Mouse (Mus musculus) central nervous system, embryonic 18 days (tissue): Measurements from ENCODE around the gene Dstn. TPM values are rescaled to one million over a fixed set of nuclear protein-coding genes. Genes with fewer than 3 reads are reported as not detected.

Experiments
- polyA plus RNA-seq: library from polyadenylated mRNA; depleted of rRNA; stranded (reverse); fragments of >200 nt; gene quantifications from 2 replicates; pipeline ENCODE4 v1.2.3, GENCODE M21; 2012; rRNA removed

The Dstn gene
- 151 and 161 TPM in 2 replicates for polyA plus RNA-seq

GRCm38 (mm10) chr2:143914760-143915599, at the start of gene Dstn:
Gene Dstn, plus strand, starts transcription at chr2:143915320.

Other genes with a start within 250 kb of the Dstn start
- 1.6 and 2.0 TPM in 2 replicates for gene Bfsp1, start 52.1 kb upstream of the Dstn start, polyA plus RNA-seq
- gene Rrbp1, start 95.9 kb downstream of the Dstn start, polyA plus RNA-seq = 47.4 and 65.2 TPM in 2 replicates
- not detected in 2 replicates for gene Banf2, start 117.7 kb downstream of the Dstn start, polyA plus RNA-seq